Mouse (Mus musculus): Measurements from ENCODE around the gene Fam49a. TPM values are rescaled to one million over a fixed set of nuclear protein-coding genes. Genes with fewer than 3 reads are reported as not detected.

The Fam49a gene
- polyA plus RNA-seq, 1 experiment: 28.4 TPM

DNA sequence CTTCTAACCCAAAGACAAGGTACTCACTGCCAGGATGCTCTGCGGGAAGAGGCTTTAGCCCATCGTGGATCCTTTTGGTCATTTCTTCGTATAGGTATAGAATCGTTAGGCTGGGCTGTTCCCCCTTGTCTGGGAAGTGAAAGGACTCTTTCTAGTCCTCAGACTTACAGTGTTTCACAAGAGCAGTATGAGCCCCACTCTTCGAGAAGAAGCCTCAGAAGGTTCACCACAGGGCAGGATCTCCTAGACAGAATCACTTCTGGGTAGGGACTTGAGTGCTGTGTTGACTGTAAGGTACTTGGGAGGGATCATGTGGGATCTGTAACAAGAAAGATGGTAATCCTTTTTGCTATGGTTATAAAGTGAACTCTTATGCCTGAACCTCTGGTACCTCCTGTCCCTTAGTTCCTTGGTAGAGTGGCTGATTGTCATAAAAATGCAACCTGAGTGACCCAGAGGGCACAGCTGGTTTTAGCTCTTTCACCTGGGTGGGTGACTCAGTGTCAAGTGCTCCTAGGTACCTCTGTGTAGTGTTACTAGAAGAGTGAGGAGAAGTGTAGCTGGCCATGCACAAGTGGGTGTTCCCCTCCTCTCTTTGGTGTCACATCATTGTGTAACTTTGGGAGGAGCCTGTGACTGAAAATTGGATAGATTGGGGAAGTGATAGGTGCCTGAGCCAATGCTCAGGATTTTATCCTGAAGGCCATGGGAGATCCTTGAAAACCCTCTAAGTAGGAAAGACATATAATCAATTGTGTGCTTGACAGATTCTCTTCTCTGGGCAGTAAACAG lies 32.6 kb downstream of the Fam49a start:
- no peak for TF ChIP-seq POLR2A (IDR thresholded peaks at IDR 0.05; ENCODE audit: borderline replicate concordance, extremely low read depth, insufficient read depth, insufficient read length, poor library complexity, severe bottlenecking)
- TF ChIP-seq CTCF (IDR thresholded peaks at IDR 0.05; ENCODE audit: borderline replicate concordance, extremely low read depth, insufficient read depth, insufficient read length): no peak
- DNase-seq (ENCODE audit: low read depth): no peak

DNA sequence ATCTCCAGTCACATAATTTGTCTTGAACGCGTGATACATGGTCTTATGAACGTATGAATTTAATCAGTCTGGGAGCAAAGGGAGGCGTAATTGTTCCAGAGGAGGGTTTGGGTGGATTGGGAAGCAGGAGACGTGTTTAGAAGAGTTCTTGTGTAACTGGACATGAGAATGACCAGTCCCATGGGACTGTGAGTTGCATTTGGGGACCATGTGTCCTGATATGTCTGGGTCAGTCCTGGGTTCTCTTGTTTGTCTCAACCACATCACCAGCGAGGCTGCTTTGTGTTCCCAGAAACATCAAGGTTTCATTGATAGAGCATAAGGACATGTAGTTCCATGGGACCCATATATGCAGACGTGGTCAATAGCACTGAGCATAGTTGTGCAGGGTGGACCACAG lies 36.5 kb downstream of the Fam49a start:
- TF ChIP-seq POLR2A (IDR thresholded peaks at IDR 0.05; ENCODE audit: borderline replicate concordance, extremely low read depth, insufficient read depth, insufficient read length, poor library complexity, severe bottlenecking): no peak
- TF ChIP-seq CTCF (IDR thresholded peaks at IDR 0.05; ENCODE audit: borderline replicate concordance, extremely low read depth, insufficient read depth, insufficient read length): no peak

DNA sequence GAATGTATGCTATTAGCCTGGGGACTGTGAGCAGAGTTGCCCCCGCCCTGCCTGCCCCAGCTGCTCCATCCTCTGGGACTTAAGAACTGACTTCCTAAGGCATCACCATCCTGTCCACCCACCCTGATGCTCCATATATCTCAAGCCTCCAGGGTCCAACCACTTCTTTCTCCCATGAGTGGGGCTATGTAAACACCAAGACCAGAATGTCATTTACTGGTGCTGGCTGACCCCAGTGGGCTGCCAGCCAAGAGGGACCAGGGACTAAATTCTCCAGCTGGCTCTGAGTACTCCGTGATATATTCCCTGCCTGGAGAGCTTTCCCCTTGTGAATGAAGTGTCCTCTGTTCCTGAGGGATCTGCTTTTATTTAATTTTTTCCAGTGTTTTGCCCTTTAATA lies 37.4 kb downstream of the Fam49a start:
- peak; percentile 36 for DNase-seq (ENCODE audit: low read depth)
- TF ChIP-seq CTCF (IDR thresholded peaks at IDR 0.05; ENCODE audit: borderline replicate concordance, extremely low read depth, insufficient read depth, insufficient read length): no peak
- no peak for TF ChIP-seq POLR2A (IDR thresholded peaks at IDR 0.05; ENCODE audit: borderline replicate concordance, extremely low read depth, insufficient read depth, insufficient read length, poor library complexity, severe bottlenecking)

More for the DNA sequence above, 36.5 kb downstream of the Fam49a start:
- no peak for DNase-seq (ENCODE audit: low read depth)

DNA sequence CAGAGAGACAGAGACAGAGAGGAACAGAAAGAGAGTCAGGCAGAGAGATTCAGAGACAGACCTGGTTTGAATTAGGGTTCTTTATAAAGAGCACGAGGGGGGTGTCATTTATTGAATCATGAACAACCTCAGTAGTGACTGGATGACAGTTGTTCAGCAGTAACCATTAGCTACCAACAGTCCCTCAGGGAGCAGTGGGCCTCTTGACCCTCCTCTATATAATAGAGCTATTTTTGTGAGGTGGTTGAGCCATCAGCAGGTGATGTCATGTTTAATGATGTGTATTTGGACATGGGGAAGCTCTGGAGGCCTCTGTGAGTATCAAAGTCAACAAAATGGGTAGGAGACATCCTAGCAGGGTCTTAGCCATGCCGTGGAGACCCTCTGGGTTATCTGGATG lies 39.2 kb downstream of the Fam49a start:
- no peak for DNase-seq (ENCODE audit: low read depth)

DNA sequence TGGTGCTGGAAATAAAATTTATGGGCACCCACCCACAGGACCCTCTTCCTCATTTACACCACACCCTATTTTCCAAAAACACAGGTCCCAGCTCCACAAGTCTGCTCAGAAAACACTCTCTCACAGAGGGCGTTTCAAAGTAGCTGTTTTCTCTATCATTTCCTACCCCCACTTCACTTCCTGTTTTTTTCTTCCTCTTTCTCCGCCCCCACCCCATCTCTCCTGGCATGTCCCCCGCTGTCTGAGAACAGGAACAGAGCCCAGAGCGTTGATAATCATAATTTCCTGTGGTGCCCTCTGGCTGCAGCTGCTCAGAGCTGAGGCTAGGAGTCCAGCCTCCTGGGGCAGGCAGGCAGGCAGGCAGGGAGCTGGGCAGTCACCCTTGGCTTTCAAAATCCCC lies 39.9 kb downstream of the Fam49a start:
- no peak for TF ChIP-seq CTCF (IDR thresholded peaks at IDR 0.05; ENCODE audit: borderline replicate concordance, extremely low read depth, insufficient read depth, insufficient read length)
- no peak for TF ChIP-seq POLR2A (IDR thresholded peaks at IDR 0.05; ENCODE audit: borderline replicate concordance, extremely low read depth, insufficient read depth, insufficient read length, poor library complexity, severe bottlenecking)
- DNase-seq (ENCODE audit: low read depth): no peak

More for the DNA sequence above, 39.2 kb downstream of the Fam49a start:
- TF ChIP-seq POLR2A (IDR thresholded peaks at IDR 0.05; ENCODE audit: borderline replicate concordance, extremely low read depth, insufficient read depth, insufficient read length, poor library complexity, severe bottlenecking) (no peak), CTCF (IDR thresholded peaks at IDR 0.05; ENCODE audit: borderline replicate concordance, extremely low read depth, insufficient read depth, insufficient read length) (no peak)

DNA sequence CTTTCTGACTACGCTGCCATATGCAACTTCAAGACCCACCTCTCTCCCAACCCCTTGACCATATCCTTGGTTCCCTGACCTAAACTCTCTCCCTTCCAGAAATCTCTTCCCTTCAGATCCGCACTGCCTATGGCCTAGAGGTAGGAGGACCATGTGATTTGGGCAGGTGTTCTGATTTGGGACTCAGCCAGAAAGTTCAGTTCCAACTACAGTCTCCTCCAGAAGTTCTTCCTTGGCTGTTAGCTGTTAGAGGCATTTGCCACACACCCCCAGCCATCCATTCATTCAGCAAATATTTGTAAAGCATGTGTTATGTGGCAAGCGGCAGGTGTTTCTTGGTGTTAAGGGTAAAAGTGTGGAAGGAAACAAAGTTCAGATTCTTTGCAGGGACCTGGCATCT lies 44.3 kb downstream of the Fam49a start:
- no peak for DNase-seq (ENCODE audit: low read depth)
- TF ChIP-seq POLR2A (IDR thresholded peaks at IDR 0.05; ENCODE audit: borderline replicate concordance, extremely low read depth, insufficient read depth, insufficient read length, poor library complexity, severe bottlenecking) (no peak), CTCF (IDR thresholded peaks at IDR 0.05; ENCODE audit: borderline replicate concordance, extremely low read depth, insufficient read depth, insufficient read length) (no peak)

DNA sequence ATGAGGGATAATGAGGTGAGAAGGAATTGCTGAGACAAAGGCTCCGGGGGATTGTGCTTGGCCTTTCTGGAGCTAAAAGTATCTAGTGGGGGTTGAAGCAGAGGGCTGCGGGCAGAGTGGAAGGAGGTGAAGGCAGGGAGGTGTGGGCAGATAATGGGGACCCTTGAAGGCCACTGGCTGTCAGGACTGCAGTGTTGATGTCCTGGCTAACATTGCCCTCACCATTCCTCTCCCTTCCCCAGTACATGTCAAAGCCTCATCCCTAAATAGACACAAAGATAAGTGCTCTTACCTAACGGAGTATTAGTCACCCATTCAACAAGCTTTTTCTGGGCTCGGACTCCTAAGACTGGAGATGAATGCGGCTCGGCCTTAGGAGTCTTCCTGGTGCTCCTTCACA lies 44.9 kb downstream of the Fam49a start:
- TF ChIP-seq CTCF (IDR thresholded peaks at IDR 0.05; ENCODE audit: borderline replicate concordance, extremely low read depth, insufficient read depth, insufficient read length) (no peak), POLR2A (IDR thresholded peaks at IDR 0.05; ENCODE audit: borderline replicate concordance, extremely low read depth, insufficient read depth, insufficient read length, poor library complexity, severe bottlenecking) (no peak)
- no peak for DNase-seq (ENCODE audit: low read depth)

DNA sequence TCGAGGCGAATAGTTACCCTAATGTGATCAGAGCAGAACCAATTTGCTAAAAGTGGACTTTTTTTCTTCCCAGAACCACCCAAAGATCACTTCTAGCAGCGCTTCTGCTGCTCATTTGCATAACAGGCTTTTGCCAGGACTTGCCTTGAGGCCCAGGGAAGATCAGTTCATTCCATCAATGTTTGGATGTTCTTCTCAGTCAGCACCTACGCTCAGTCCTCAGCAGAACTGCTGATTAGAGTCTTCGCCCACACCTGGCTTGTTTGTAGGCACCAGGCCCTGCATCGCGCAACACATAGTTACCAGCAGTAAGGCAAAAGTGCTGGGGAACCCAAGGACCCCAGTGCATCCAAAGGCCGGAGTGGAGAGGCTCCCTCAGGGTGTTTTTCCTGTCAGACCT lies 45.3 kb downstream of the Fam49a start:
- DNase-seq (ENCODE audit: low read depth): no peak
- TF ChIP-seq CTCF (IDR thresholded peaks at IDR 0.05; ENCODE audit: borderline replicate concordance, extremely low read depth, insufficient read depth, insufficient read length): no peak
- no peak for TF ChIP-seq POLR2A (IDR thresholded peaks at IDR 0.05; ENCODE audit: borderline replicate concordance, extremely low read depth, insufficient read depth, insufficient read length, poor library complexity, severe bottlenecking)

DNA sequence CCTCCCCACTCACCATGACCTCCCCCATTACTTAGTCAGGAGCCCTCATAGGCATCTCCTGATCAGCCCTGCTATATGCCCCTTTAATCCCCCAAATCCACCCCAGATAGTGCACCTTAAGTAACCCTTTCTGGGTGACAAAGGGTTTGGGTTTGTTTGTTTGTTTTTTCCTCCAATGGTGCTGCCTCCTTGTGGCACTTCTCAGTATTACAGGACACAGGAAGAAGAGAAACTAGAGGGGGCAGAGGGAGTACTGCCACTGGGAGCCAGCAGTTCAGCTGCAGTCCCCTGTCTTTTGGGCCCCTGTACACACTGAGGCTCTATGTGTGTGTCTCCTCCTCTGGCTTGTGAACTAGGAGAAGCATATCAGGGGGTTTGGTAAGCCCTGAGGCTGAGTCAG lies 51.5 kb downstream of the Fam49a start:
- DNase-seq (ENCODE audit: low read depth): no peak
- no peak for TF ChIP-seq POLR2A (IDR thresholded peaks at IDR 0.05; ENCODE audit: borderline replicate concordance, extremely low read depth, insufficient read depth, insufficient read length, poor library complexity, severe bottlenecking)
- peak; percentile 42; the same call in 1 of the 2 replicates for TF ChIP-seq CTCF (IDR thresholded peaks at IDR 0.05; ENCODE audit: borderline replicate concordance, extremely low read depth, insufficient read depth, insufficient read length)

DNA sequence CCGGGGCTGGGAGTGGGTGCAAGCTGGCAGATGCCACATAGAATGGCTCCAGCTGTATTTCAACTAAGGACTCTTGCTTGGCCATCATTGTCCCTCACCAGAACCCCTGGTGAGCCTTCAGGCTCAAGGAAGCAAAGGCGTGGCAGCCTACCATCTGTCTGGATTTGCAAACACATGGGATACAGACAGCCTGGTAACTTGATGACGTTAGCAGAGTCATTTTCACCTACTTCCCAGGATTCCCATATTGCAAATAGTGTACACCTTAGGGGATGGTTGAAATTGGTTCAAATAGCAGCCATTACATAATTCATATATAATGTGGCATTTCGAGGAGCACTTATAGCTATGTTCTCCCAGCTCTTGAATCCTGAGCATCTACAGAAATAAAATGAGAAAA lies 52.0 kb downstream of the Fam49a start:
- peak; percentile 40 for DNase-seq (ENCODE audit: low read depth)
- no peak for TF ChIP-seq POLR2A (IDR thresholded peaks at IDR 0.05; ENCODE audit: borderline replicate concordance, extremely low read depth, insufficient read depth, insufficient read length, poor library complexity, severe bottlenecking)
- TF ChIP-seq CTCF (IDR thresholded peaks at IDR 0.05; ENCODE audit: borderline replicate concordance, extremely low read depth, insufficient read depth, insufficient read length): no peak

DNA sequence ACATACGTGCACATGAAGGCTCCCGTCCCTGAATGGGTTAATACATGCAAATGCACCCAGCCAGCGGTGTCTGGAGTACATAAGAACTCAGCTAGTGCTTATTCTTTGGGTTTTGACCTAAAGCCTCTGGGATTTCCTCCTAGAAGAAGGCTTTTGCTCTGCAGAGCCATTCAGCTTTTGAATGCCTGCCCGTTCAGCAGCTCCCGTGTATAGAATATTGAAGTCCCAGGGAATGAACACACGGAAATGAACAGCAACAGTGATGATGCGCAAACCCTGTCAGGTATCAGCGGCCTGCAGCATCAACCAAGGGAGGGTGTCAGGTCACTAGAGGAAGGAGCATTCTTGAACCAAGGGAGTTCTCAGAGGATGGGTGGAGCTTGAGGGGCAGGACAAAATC lies 52.4 kb downstream of the Fam49a start:
- TF ChIP-seq POLR2A (IDR thresholded peaks at IDR 0.05; ENCODE audit: borderline replicate concordance, extremely low read depth, insufficient read depth, insufficient read length, poor library complexity, severe bottlenecking) (no peak), CTCF (IDR thresholded peaks at IDR 0.05; ENCODE audit: borderline replicate concordance, extremely low read depth, insufficient read depth, insufficient read length) (no peak)
- peak; percentile 57 for DNase-seq (ENCODE audit: low read depth)

DNA sequence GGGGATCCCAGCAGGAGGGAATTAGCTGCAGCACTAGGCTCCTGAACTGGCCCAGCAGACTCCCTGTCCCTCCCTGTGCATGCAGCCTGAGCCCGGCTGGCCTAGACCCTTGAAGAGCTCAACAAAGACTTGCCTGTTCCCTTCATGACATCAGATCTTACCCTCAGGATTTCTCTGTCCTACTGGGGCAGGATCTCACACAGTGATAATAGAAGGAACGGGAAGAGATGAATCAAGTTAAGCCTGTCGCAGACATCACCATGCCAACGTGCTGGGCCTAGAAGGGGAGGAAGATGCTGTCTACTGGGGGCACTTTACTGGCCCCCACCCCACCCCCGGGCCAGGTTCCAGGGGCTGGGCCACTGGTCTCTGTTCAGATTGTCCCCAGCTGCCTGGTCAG lies 53.1 kb downstream of the Fam49a start:
- DNase-seq (ENCODE audit: low read depth): peak; percentile 75
- TF ChIP-seq CTCF (IDR thresholded peaks at IDR 0.05; ENCODE audit: borderline replicate concordance, extremely low read depth, insufficient read depth, insufficient read length) (no peak), POLR2A (IDR thresholded peaks at IDR 0.05; ENCODE audit: borderline replicate concordance, extremely low read depth, insufficient read depth, insufficient read length, poor library complexity, severe bottlenecking) (no peak)
